Comparison of ENCODE assay signal across 12 mouse cellular contexts in the genomic region with DNA sequence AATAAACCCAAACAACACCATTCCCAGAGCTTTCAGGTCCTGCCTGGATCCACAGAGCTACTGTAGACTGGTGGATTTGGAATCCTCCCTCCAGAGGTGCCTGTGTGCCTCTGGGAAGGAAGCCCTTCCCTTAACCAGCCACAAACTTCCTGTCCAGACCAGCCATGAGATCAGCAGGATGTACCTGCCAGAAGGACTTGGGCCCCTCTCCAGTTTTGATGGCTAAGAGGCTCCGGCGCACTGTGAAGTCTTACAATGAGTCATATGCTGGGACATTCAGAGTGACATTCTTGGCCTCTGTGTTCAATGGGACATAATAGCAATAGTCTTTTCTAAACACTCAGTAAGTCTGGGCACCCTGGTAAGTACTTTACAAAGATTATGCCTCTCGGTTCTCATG.
A peak's percentile ranks its signal among the peaks of the same experiment; 100 is the strongest.
DNase-seq lines count a peak whose midpoint lies in the region; ATAC-seq and TF ChIP-seq lines count a peak whose summit lies in the region.
"Had no signal": no experiment of that assay in that cellular context is flagged by ENCODE, and none has a peak within 500 bp of the region (broad histone marks: within the 10 kb centered on the region; RNA-seq: fewer than 3 reads in every experiment).

No protein-coding gene starts in this region.

- no peak for ATAC-seq in liver, embryonic 12.5 days
- ATAC-seq in activated CD4-positive, CD25-positive, alpha-beta regulatory T cell, adult 4 months: no peak
- ATAC-seq: intestine, postnatal 0 days had no signal

- DNase-seq in kidney, adult 2 months: peak; percentile 8
- no peak for DNase-seq in kidney, adult 11 months
- DNase-seq in gastrocnemius, postnatal 10 days: peak; percentile 38
- DNase-seq in heart, postnatal 4 days: peak; percentile 60
- peak; percentile 81 for DNase-seq in lung, postnatal 36 days
- DNase-seq in thymus, postnatal 14 days: no peak
- DNase-seq: cerebellum, adult 9-11 months had no signal

- H3K27ac ChIP-seq in kidney, adult 2 months (ENCODE audit: insufficient read depth, low read depth, low read length): no peak overlapping the region
- no peak overlapping the region for H3K27ac ChIP-seq in liver, embryonic 12.5 days
- H3K27ac ChIP-seq: embryonic facial prominence, embryonic 15.5 days; liver, embryonic 14.5 days had no signal

- no peaks in the 10 kb centered on the region for H3K4me1 ChIP-seq in kidney, adult 2 months (ENCODE audit: control insufficient read depth, insufficient read depth, low read length)
- peaks cover 6% of the 10 kb centered on the region; the same call in 1 of the 2 replicates for H3K4me1 ChIP-seq in liver, embryonic 12.5 days

- WGBS in kidney, adult 2 months: 74% methylated on average over 3 of the region's 3 CpGs
- WGBS in liver, embryonic 12.5 days (ENCODE audit: insufficient replicate concordance): 47% methylated on average over 3 of the region's 3 CpGs

- no peaks in the 10 kb centered on the region for H3K9me3 ChIP-seq in liver, embryonic 12.5 days (replicated peaks)
- H3K9me3 ChIP-seq: embryonic facial prominence, embryonic 15.5 days had no signal

- no peak overlapping the region for H3K9ac ChIP-seq in liver, embryonic 12.5 days
- H3K9ac ChIP-seq: embryonic facial prominence, embryonic 15.5 days; liver, embryonic 14.5 days had no signal

- H3K36me3 ChIP-seq in kidney, adult 2 months (ENCODE audit: control insufficient read depth, insufficient read depth, low read length): no peaks in the 10 kb centered on the region
- no peaks in the 10 kb centered on the region for H3K36me3 ChIP-seq in liver, embryonic 12.5 days
- H3K36me3 ChIP-seq: embryonic facial prominence, embryonic 15.5 days had no signal

- no peaks in the 10 kb centered on the region for H3K27me3 ChIP-seq in kidney, adult 2 months (replicated peaks; ENCODE audit: control insufficient read depth, insufficient read depth, low read length)
- 0 out of 2 replicates have a peak, but pooled peaks cover 3% of the 10 kb centered on the region for H3K27me3 ChIP-seq in liver, embryonic 12.5 days (replicated peaks)
- H3K27me3 ChIP-seq: embryonic facial prominence, embryonic 15.5 days had no signal

- TF ChIP-seq CTCF in kidney, adult 2 months (conservative IDR thresholded peaks at IDR 0.05; ENCODE audit: insufficient read depth, insufficient read length, low read depth, low read length): no peak

- H3K4me3 ChIP-seq in kidney, adult 2 months (ENCODE audit: insufficient read depth, low read depth, low read length): no peak overlapping the region
- H3K4me3 ChIP-seq in liver, embryonic 12.5 days: no peak overlapping the region
- H3K4me3 ChIP-seq: embryonic facial prominence, embryonic 15.5 days had no signal

- no peak for TF ChIP-seq POLR2A in kidney, adult 2 months (IDR thresholded peaks at IDR 0.05; ENCODE audit: low read depth, low read length)

- no peak overlapping the region for H3K4me2 ChIP-seq in liver, embryonic 12.5 days
- H3K4me2 ChIP-seq: embryonic facial prominence, embryonic 15.5 days had no signal

Comparison
In these comparisons a context has a peak if more than half of its experiments do, and no peak if none do; other contexts are left out.
1. DNase-seq: peak in kidney, adult 2 months (single experiment), gastrocnemius, postnatal 10 days (single experiment), heart, postnatal 4 days (single experiment) and lung, postnatal 36 days (single experiment); none in kidney, adult 11 months (single experiment) and thymus, postnatal 14 days (single experiment).